Comparison of ENCODE assay signal across 1 mouse cellular context in the genomic region with DNA sequence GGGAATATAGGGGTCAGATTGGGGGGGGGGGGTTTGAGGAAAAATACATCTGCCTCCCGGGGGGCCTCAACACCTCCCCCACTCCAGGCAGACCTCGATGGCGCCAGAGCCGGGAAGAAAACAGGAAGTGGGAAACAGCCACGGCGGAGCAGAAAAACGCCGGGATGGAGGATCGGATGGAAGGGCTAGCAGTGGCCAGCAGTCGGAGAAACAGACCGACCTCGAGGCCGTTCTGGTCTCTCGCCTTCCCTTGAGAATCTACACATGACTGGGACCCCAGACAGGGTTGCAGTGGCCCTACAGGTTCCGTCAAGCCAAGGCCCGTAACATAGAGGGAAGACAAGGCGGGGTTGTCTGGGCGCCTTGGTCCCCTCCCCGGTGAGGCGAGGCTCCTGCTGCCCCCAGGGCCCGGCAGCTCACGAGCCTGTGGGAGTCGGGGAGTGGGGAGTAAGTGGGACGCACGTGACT.
A peak's percentile ranks its signal among the peaks of the same experiment; 100 is the strongest.
TF ChIP-seq lines count a peak whose summit lies in the region.

No protein-coding gene starts in this region.

TF ChIP-seq in MEL, 35 proteins besides CTCF, POLR2A, EP300 and RAD21:
- TF ChIP-seq NELFE (IDR thresholded peaks at IDR 0.05; ENCODE audit: low read depth, low read length): no peak
- TF ChIP-seq USF1 (IDR thresholded peaks at IDR 0.05; ENCODE audit: low read depth, low read length): 0 out of 2 replicates have a peak, but pooled peaks have one; percentile 39
- no peak for TF ChIP-seq POLR2AphosphoS2 (IDR thresholded peaks at IDR 0.05; ENCODE audit: low read length)
- peak; percentile 32; the same call in 1 of the 2 replicates for TF ChIP-seq SIN3A (IDR thresholded peaks at IDR 0.05; ENCODE audit: low read length)
